Mouse (Mus musculus) forebrain, postnatal 0 days (tissue): ENCODE measurements around the gene Gm47985. TPM values are rescaled to one million over a fixed set of nuclear protein-coding genes. Genes with fewer than 3 reads are reported as not detected.
A peak's percentile ranks its signal among the peaks of the same experiment; 100 is the strongest.
"Not testable (repeated sequence)": the region's sequence is repeated elsewhere in the genome, so short reads cannot be mapped to it uniquely, and the experiment has no call there.

Experiments
- ATAC-seq: fragments of 200-750 bp; cut with Nextera tagmentation; 2 replicates; pipeline ENCODE4 v1.8.0; 2017; ENCODE audit warnings: mild to moderate bottlenecking, moderate library complexity
- DNase-seq: peaks from one replicate; pipeline ENCODE4 v3.0.0-alpha.2; 2015
- H3K27ac ChIP-seq: fragments of 300-500 bp; sonication (generic); 2 replicates; pipeline ENCODE4 v1.5.1; 2014; ENCODE audit warnings: low read depth, mild to moderate bottlenecking, antibody characterized with exemption, low read length, moderate library complexity, mixed read lengths
- H3K27me3 ChIP-seq: fragments of 300-500 bp; sonication (generic); 2 replicates; pipeline ENCODE4 v1.6.1; 2014; ENCODE audit warnings: mild to moderate bottlenecking, low read length, mixed read lengths; ENCODE audit not compliant: insufficient read depth
- H3K36me3 ChIP-seq: fragments of 300-500 bp; sonication (generic); 2 replicates; pipeline ENCODE4 v1.6.1; 2014; ENCODE audit warnings: mild to moderate bottlenecking, moderate library complexity; ENCODE audit not compliant: insufficient read depth
- H3K4me1 ChIP-seq: fragments of 300-500 bp; sonication (generic); 2 replicates; pipeline ENCODE4 v1.6.1; 2014; ENCODE audit warnings: antibody characterized with exemption; ENCODE audit not compliant: insufficient read depth
- H3K4me2 ChIP-seq: fragments of 300-500 bp; sonication (generic); 2 replicates; pipeline ENCODE4 v1.6.1; 2014; ENCODE audit warnings: low read depth, mild to moderate bottlenecking, moderate library complexity
- H3K4me3 ChIP-seq: fragments of 300-500 bp; sonication (generic); 2 replicates; pipeline ENCODE4 v1.5.1; 2014; ENCODE audit warnings: low read depth, low read length, mixed read lengths
- H3K9ac ChIP-seq: fragments of 300-500 bp; sonication (generic); 2 replicates; pipeline ENCODE4 v1.6.1; 2014; ENCODE audit warnings: mild to moderate bottlenecking
- H3K9me3 ChIP-seq: fragments of 300-500 bp; sonication (generic); 2 replicates; pipeline ENCODE4 v1.6.1; 2016; ENCODE audit warnings: low read length
- CTCF ChIP-seq: sonication (generic); IDR thresholded peaks from 2 replicates; pipeline ENCODE4 v1.5.1; 2016; ENCODE audit warnings: antibody characterized with exemption, control low read depth, low read depth
- WGBS: fragments of 180-500 bp; shearing (Covaris S2); extraction: QIAGEN DNeasy Blood & Tissue Kit; methylation state at CpG from one replicate; pipeline ENCODE4 v1.1.7; 2014; 5-methylcytosine and 5-hydroxymethylcytosine counted together
- polyA plus RNA-seq: library from polyadenylated mRNA; unstranded; fragments of >200 nt; fragmentation: Nextera tagmentation; extraction: Ambion mirVana; gene quantifications from 2 replicates; pipeline ENCODE4 v1.2.1, GENCODE M21; 2015
- total RNA-seq: library from RNA; depleted of rRNA; stranded (reverse); fragments of >200 nt; gene quantifications from 2 replicates; pipeline ENCODE4 v1.2.3, GENCODE M21; 2014

Gm47985 gene
- total and polyA plus RNA-seq, 2 experiments from 2014 or later, result not detected

- Histone ChIP-seq H3K27ac (no peak overlapping the region), H3K9me3 (no peaks in the 10 kb centered on the region), H3K9ac (no peak overlapping the region), H3K4me1 (no peaks in the 10 kb centered on the region), H3K27me3 (no peaks in the 10 kb centered on the region), H3K36me3 (no peaks in the 10 kb centered on the region), H3K4me2 (peak overlapping the region; percentile 26), H3K4me3 (peak overlapping the region; percentile 9; the same call in 1 of the 2 replicates)
- DNase-seq (no peak), ATAC-seq (no peak)
- 14% methylated on average over 4 of the region's 4 CpGs for WGBS
- TF ChIP-seq CTCF, result no peak
These were observed 4.4 kb upstream of the Gm47985 start for GRCm38 (mm10) chr1:151177937-151178271.

GRCm38 (mm10) chr1:151178505-151179083 is 3.7 kb upstream of the Gm47985 start:
- no peak for ATAC-seq
- Histone ChIP-seq H3K9ac (no peak overlapping the region), H3K9me3 (no peaks in the 10 kb centered on the region), H3K4me1 (no peaks in the 10 kb centered on the region), H3K27ac (no peak overlapping the region), H3K4me2 (no peak overlapping the region), H3K4me3 (no peak overlapping the region), H3K36me3 (no peaks in the 10 kb centered on the region), H3K27me3 (no peaks in the 10 kb centered on the region)
- WGBS, result 37% methylated on average over 2 of the region's 2 CpGs
- TF ChIP-seq CTCF, result no peak
- DNase-seq, result no peak

- ATAC-seq (no peak), DNase-seq (no peak)
- Histone ChIP-seq H3K9me3 (no peaks in the 10 kb centered on the region), H3K27me3 (no peaks in the 10 kb centered on the region), H3K9ac (no peak overlapping the region), H3K36me3 (no peaks in the 10 kb centered on the region), H3K4me3 (no peak overlapping the region), H3K27ac (no peak overlapping the region), H3K4me1 (no peaks in the 10 kb centered on the region), H3K4me2 (no peak overlapping the region)
- TF ChIP-seq CTCF, result no peak
- 85% methylated on average over 2 of the region's 2 CpGs for WGBS
These were observed 2.2 kb upstream of the Gm47985 start for GRCm38 (mm10) chr1:151180167-151180566.

- H3K4me3 ChIP-seq, ATAC-seq, H3K4me1 ChIP-seq, H3K36me3 ChIP-seq, H3K27me3 ChIP-seq, H3K27ac ChIP-seq, H3K9ac ChIP-seq, H3K4me2 ChIP-seq, DNase-seq, H3K9me3 ChIP-seq: not testable (repeated sequence)
- WGBS, result 72% methylated on average over 3 of the region's 3 CpGs
These were observed 3.8 kb downstream of the Gm47985 start for GRCm38 (mm10) chr1:151186186-151186585.

GRCm38 (mm10) chr1:151186879-151187424 is 4.6 kb downstream of the Gm47985 start:
- H3K9me3 ChIP-seq, H3K36me3 ChIP-seq, H3K27ac ChIP-seq, H3K4me2 ChIP-seq, H3K27me3 ChIP-seq, DNase-seq, H3K9ac ChIP-seq, ATAC-seq, H3K4me3 ChIP-seq, H3K4me1 ChIP-seq: not testable (repeated sequence)
- 84% methylated on average over 4 of the region's 4 CpGs for WGBS

GRCm38 (mm10) chr1:151188469-151188868 is 6.1 kb downstream of the Gm47985 start:
- ATAC-seq (no peak), DNase-seq (no peak)
- no peak overlapping the region for H3K9ac ChIP-seq
- H3K36me3 ChIP-seq, result no peaks in the 10 kb centered on the region
- no peak for TF ChIP-seq CTCF
- WGBS, result 85% methylated on average over 4 of the region's 4 CpGs
- no peaks in the 10 kb centered on the region for H3K9me3 ChIP-seq
- no peak overlapping the region for H3K4me2 ChIP-seq
- H3K4me3 ChIP-seq, result no peak overlapping the region
- no peaks in the 10 kb centered on the region for H3K27me3 ChIP-seq
- H3K27ac ChIP-seq, result no peak overlapping the region
- H3K4me1 ChIP-seq, result no peaks in the 10 kb centered on the region

- not testable (repeated sequence) for H3K4me2 ChIP-seq, H3K36me3 ChIP-seq, ATAC-seq, H3K9ac ChIP-seq, H3K9me3 ChIP-seq, H3K4me1 ChIP-seq, DNase-seq, H3K27ac ChIP-seq, H3K27me3 ChIP-seq, H3K4me3 ChIP-seq
- no CpG with 5 or more reads among the region's 7 CpGs for WGBS
These were observed 9.7 kb downstream of the Gm47985 start, which contains the start of gene Gm8947 for GRCm38 (mm10) chr1:151192075-151192474. Gene Gm8947 (plus strand): TSS chr1:151192376.

- H3K4me1 ChIP-seq, H3K36me3 ChIP-seq, H3K4me3 ChIP-seq, ATAC-seq, H3K4me2 ChIP-seq, DNase-seq, H3K9me3 ChIP-seq, H3K27me3 ChIP-seq, H3K27ac ChIP-seq, H3K9ac ChIP-seq: not testable (repeated sequence)
- 91% methylated on average over 14 of the region's 15 CpGs for WGBS
These were observed 10.4 kb downstream of the Gm47985 start for GRCm38 (mm10) chr1:151192739-151193138.

GRCm38 (mm10) chr1:151195986-151196385 is 13.6 kb downstream of the Gm47985 start:
- not testable (repeated sequence) for ATAC-seq, DNase-seq, H3K27ac ChIP-seq, H3K27me3 ChIP-seq, H3K9ac ChIP-seq, H3K4me3 ChIP-seq, H3K4me1 ChIP-seq, H3K9me3 ChIP-seq, H3K36me3 ChIP-seq, H3K4me2 ChIP-seq
- 53% methylated on average over 4 of the region's 4 CpGs for WGBS

GRCm38 (mm10) chr1:151196690-151197089 is 14.4 kb downstream of the Gm47985 start:
- H3K4me1 ChIP-seq, H3K4me2 ChIP-seq, ATAC-seq, H3K4me3 ChIP-seq, H3K9me3 ChIP-seq, H3K36me3 ChIP-seq, H3K27ac ChIP-seq, H3K27me3 ChIP-seq, DNase-seq, H3K9ac ChIP-seq: not testable (repeated sequence)
- 90% methylated on average over 3 of the region's 3 CpGs for WGBS
